Mouse (Mus musculus) kidney, adult 18-20 months (tissue): Measurements from ENCODE around the gene 1700029I15Rik.
"Not testable (repeated sequence)": the region's sequence is repeated elsewhere in the genome, so short reads cannot be mapped to it uniquely, and the experiment has no call there.

Source experiments
- DNase-seq: peaks from one replicate; pipeline ENCODE4 v3.0.0; 2021

The 1700029I15Rik gene

GRCm38 (mm10) chr2:92392318-92393264 lies 10.3 kb downstream of the 1700029I15Rik start:
- no peak for DNase-seq

DNA sequence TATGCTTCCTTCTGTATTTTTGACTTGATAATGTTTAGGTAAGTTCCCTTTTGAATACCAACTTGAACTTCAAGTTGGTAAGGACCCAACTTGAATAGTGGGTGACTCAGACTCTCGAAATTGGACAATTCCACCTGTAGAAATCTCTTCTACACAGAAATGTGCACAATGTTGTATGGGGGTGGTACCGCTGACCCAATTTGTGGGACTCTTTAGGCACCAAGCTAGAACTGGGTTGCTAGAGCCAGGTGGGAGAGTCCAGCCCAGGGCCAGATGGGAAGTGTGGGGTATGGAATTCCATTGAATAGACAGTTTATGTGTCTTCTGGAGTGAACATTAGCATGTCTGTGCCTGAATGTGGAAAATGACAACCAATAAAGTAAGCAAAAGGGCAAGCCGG lies 13.2 kb downstream of the 1700029I15Rik start:
- no peak for DNase-seq

DNA sequence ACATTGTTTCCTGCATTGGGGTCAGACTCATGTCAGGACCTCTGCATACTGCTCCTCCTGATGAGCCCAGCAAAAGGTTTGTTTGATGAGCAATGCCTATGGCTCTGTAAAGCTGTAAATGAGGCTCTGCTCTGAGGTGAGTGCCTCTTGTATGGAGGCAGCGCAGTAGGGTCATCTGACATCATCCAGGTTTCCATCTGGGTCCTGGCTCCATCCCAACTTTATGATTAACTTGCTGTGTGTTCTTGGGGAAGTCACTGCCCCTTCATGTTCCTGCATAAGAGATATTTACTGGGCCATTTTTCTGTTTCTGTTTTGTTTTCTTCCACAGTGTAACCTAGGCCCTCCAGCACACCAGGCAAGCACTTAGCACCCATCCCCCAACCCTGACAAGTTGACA lies 15.1 kb downstream of the 1700029I15Rik start:
- DNase-seq = no peak

DNA sequence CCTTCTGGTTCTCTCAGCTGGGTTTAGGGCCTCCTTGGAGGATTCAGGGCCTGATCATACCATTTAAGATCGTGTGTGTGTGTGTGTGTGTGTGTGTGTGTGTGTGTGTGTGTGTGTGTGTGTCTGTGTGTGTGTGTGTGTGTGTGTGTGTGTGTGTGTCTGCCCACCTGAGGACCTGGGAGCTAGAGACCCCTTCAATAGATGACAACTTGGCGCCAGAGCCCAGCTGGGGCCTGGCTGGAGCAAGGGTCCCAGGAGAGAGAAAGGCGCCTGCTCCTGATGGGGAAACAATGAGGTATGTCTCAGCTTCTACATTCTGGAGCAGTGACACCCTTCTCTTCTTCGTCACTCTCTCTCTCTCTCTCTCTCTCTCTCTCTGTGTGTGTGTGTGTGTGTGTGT lies 17.5 kb downstream of the 1700029I15Rik start:
- DNase-seq = not testable (repeated sequence)

- no peak for DNase-seq
Observed at GRCm38 (mm10) chr2:92400682-92401081, 18.3 kb downstream of the 1700029I15Rik start.

DNA sequence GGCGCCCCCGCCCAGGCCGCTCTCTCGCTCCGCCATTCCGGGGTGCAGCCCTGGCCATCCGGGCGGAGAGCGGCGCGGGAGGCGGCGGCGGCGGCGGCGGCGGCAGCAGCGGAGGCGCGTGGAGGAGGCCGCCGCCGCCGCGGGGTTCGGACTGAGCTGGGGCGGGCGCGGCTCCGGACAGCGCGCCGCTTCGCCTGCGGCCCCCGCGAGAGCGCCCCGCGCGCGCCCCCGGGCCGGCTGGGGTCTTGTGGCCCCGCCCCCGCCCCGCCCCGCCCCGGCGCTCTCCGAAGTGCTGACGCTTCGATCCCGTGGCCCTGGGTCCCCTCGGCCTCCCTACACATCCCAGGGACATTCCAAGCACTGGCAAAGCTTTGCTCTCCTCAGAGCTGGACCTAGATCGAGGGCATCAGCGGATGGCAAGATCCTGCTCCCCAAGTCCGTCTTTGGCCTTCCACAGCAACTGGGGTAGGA lies 18.8 kb downstream of the 1700029I15Rik start, which contains the start of gene Mapk8ip1:
Gene Mapk8ip1, minus strand, starts transcription at position 173 of the 471 bp plus-strand sequence.
- no peak for DNase-seq

DNA sequence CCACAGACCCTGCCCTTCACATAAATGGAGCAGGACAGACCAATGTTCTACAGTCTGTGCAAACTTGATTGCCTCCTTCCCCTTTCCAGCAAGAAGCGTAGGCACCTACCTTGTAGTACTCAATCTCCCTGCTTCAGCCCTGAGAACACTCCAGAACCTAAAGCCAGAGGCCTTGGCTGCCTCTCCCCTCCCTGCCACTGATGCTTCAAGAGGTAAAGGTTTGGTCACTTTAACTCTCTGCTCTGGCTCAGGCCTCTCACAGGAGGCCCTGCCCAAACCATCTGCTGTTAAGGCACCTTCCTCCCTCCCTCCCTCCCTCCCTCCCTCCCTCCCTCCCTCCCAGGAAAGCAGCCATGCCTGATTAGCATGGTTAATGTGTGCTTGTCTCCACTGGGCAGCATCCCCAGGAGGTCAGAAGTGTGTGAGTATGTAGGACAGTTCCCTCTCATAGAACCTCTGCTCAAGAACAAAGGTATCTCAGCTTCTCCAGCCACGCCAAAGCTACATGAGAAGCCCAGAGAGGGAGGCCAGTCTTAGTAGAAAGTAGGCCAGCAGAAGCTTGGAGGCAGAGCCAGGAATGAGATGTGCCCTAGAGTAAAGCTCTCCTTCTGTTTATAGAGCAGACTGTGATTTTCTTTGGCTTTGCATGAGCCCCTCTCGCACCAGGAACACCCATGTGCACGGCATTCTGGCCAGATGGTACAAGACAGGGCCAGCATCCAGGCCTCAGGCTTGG lies 20.4 kb downstream of the 1700029I15Rik start:
- peak; percentile 43 for DNase-seq

GRCm38 (mm10) chr2:92403776-92404319 lies 21.5 kb downstream of the 1700029I15Rik start:
- DNase-seq = no peak

DNA sequence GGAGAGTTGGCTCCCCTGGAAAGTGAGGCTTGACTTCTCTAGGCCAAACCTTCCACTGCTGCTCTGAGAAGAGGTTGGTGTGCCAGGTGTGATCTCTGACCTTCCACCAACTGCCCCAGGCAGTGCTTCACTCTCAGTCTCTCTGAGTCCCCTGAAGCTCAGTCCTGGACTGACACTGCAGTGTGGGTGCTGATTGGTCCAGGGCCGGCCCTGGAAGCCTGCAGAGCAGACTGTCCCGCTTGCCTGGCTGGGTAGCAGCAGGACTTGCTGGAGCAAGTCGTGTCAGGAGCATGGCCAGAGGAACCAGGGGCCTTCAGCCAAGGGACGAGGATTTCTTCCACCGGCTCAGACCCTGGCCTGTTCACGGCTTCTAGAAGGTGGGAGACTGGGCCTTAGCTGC lies 22.4 kb downstream of the 1700029I15Rik start:
- DNase-seq = no peak

GRCm38 (mm10) chr2:92405687-92406086 lies 23.3 kb downstream of the 1700029I15Rik start:
- no peak for DNase-seq

GRCm38 (mm10) chr2:92408309-92409045 lies 26.1 kb downstream of the 1700029I15Rik start:
- DNase-seq = peak; percentile 55

- peak; percentile 60 for DNase-seq
Observed at GRCm38 (mm10) chr2:92411705-92412104, 29.4 kb downstream of the 1700029I15Rik start.

DNA sequence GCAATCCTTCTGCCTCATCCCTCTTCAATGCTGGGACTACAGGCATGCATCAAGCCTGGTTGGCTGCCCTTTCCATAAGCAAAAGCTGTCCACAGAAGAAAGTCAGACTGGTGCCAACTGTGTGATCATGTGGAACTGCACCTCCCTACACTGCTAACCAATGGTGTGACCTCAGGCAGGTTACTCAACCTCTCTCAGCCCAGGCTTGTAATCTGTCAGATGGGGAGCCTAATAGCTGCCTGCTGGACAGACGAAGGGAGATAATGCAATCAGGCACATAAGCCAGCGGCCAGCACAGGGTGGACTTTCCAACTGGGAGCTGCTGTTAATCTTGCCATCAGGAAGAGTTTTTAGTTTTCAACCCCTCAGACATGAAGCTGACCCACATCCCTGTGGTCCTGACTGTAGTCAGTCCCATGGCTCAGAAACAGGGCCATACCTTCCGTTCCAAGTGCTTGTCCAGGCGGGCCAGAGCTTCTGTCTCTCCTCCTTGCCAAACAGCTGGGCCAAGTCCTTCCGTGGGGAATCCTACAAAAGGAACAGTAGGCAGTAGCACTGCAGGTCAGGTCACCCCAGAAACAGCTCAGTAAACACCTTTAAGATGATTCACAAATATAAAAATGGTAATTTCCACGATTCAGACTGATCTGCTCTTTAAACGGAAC lies 39.5 kb downstream of the 1700029I15Rik start:
- DNase-seq = peak; percentile 54

GRCm38 (mm10) chr2:92422388-92423135 lies 40.2 kb downstream of the 1700029I15Rik start:
- no peak for DNase-seq

DNA sequence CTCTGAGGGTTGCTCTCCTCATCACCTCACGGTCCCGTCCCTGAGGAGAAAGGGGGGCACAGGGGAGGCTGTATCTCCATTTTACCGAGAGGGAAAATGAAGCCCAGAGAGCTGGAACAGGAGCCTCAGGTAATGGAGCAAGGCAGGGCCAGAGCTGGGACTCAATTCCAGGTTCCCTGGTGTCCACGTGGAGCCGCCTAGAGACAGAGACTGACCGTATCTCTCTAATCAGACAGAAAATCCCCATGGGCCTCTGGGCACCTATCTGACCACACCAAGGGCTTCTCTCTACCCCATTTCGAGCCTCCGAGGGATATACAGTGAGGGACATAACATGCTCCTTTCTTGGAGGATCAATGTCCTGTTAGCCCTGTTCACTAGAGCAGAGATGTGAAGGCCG lies 40.8 kb downstream of the 1700029I15Rik start:
- no peak for DNase-seq

DNA sequence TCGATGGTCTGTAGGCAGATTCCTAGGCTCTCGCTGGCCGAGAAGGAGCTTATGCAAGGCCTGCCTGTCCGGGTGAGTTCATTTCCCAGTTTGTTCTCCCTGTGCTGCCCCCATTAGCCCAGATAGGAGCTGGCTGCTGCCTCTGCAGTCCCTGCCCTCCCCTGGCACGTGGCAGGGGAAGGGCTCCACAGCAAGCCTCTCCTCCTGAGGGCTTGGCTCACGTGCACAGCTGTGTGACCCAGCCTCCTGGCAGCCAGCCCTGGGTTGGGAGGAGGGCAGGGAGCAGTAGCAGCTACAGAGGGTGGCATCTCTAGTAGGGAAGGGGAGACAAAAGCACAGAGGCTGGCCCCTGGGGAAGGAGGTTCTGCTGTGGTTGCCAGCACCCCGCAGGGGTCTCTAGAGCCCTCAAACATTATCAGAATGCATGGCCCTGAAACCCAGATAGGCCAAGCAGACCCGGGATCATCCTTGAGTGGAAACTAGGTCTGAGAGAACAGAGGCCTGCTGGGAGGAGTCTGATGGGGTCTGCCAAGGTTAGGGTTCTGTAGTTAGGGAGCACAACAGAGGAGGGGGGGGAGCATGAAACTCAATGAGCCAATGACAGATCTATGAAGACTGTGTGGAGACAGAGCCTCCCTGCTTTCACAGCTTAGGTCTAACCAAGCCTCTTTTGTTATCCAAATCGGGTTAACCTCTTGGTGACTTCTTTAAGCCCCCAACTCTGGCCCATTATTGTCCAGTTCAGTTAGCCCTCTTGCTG lies 41.5 kb downstream of the 1700029I15Rik start:
- DNase-seq = peak; percentile 98

- DNase-seq = no peak
Observed at GRCm38 (mm10) chr2:92424462-92425308, 42.3 kb downstream of the 1700029I15Rik start.

- DNase-seq = no peak
Observed at GRCm38 (mm10) chr2:92425366-92425765, 43.0 kb downstream of the 1700029I15Rik start.

GRCm38 (mm10) chr2:92426426-92426825 lies 44.1 kb downstream of the 1700029I15Rik start:
- DNase-seq = no peak
